ENCODE assay signal across 13 mouse cellular contexts in genomic region chr2:30642810-30643209, GRCm38 (mm10). TPM values are rescaled to one million over a fixed set of nuclear protein-coding genes. Genes with fewer than 3 reads are reported as not detected.
DNase-seq lines count a peak whose midpoint lies in the region; ATAC-seq and TF ChIP-seq lines count a peak whose summit lies in the region.
"Had no signal": no experiment of that assay in that cellular context is flagged by ENCODE, and none has a peak within 500 bp of the region (broad histone marks: within the 10 kb centered on the region; RNA-seq: fewer than 3 reads in every experiment).

No protein-coding gene starts in this region.

- peaks cover 41% of the 10 kb centered on the region for H3K4me1 ChIP-seq in lung, embryonic 14.5 days (ENCODE audit: insufficient read depth)
- H3K4me1 ChIP-seq in embryonic facial prominence, embryonic 11.5 days (ENCODE audit: control insufficient read depth, insufficient read depth, low read length), result peaks cover 9% of the 10 kb centered on the region
- peaks cover 10% of the 10 kb centered on the region for H3K4me1 ChIP-seq in hindbrain, embryonic 11.5 days (replicated peaks; ENCODE audit: control insufficient read depth, insufficient read depth, low read length)
- peaks cover 45% of the 10 kb centered on the region for H3K4me1 ChIP-seq in midbrain, embryonic 16.5 days (ENCODE audit: control insufficient read depth, insufficient read depth, low read length)

- ATAC-seq in lung, embryonic 14.5 days (ENCODE audit: insufficient read depth), result no peak
- ATAC-seq in embryonic facial prominence, embryonic 11.5 days (replicated peaks; ENCODE audit: insufficient number of reproducible peaks, low FRiP score, low TSS enrichment, low read depth), result no peak
- ATAC-seq in hindbrain, embryonic 11.5 days (ENCODE audit: low FRiP score), result no peak
- ATAC-seq in midbrain, embryonic 16.5 days, result no peak

- H3K4me3 ChIP-seq in lung, embryonic 14.5 days (ENCODE audit: low read depth, low read length), result no peak overlapping the region
- no peak overlapping the region for H3K4me3 ChIP-seq in embryonic facial prominence, embryonic 11.5 days (ENCODE audit: low read depth, low read length)
- H3K4me3 ChIP-seq in hindbrain, embryonic 11.5 days (ENCODE audit: low read depth, low read length), result no peak overlapping the region
- no peak overlapping the region for H3K4me3 ChIP-seq in midbrain, embryonic 16.5 days (ENCODE audit: low read depth, low read length)

- H3K36me3 ChIP-seq in lung, embryonic 14.5 days (ENCODE audit: insufficient read depth), result no peaks in the 10 kb centered on the region
- H3K36me3 ChIP-seq in embryonic facial prominence, embryonic 11.5 days (replicated peaks; ENCODE audit: control insufficient read depth, insufficient read depth, low read depth, low read length), result no peaks in the 10 kb centered on the region
- H3K36me3 ChIP-seq in hindbrain, embryonic 11.5 days (ENCODE audit: control insufficient read depth, insufficient read depth, low read length), result no peaks in the 10 kb centered on the region
- no peaks in the 10 kb centered on the region for H3K36me3 ChIP-seq in midbrain, embryonic 16.5 days (ENCODE audit: control insufficient read depth, insufficient read depth, low read length)

- no peaks in the 10 kb centered on the region for H3K9me3 ChIP-seq in lung, embryonic 14.5 days (ENCODE audit: low read depth, low read length)
- no peaks in the 10 kb centered on the region for H3K9me3 ChIP-seq in embryonic facial prominence, embryonic 11.5 days (replicated peaks; ENCODE audit: control insufficient read depth, low read length)
- no peaks in the 10 kb centered on the region for H3K9me3 ChIP-seq in hindbrain, embryonic 11.5 days (ENCODE audit: control insufficient read depth, low read length)
- H3K9me3 ChIP-seq in midbrain, embryonic 16.5 days (replicated peaks; ENCODE audit: control insufficient read depth, low read length, poor library complexity, severe bottlenecking), result no peaks in the 10 kb centered on the region

- H3K4me2 ChIP-seq in lung, embryonic 14.5 days, result no peak overlapping the region
- no peak overlapping the region for H3K4me2 ChIP-seq in embryonic facial prominence, embryonic 11.5 days (ENCODE audit: low read depth, low read length)
- H3K4me2 ChIP-seq in hindbrain, embryonic 11.5 days (replicated peaks; ENCODE audit: low read depth, low read length), result no peak overlapping the region
- no peak overlapping the region for H3K4me2 ChIP-seq in midbrain, embryonic 16.5 days (ENCODE audit: low read length)

- no peak for TF ChIP-seq CTCF in lung, embryonic 14.5 days (IDR thresholded peaks at IDR 0.05; ENCODE audit: low read depth)

- peak; percentile 37 for DNase-seq in lung, embryonic 14.5 days
- no peak for DNase-seq in lung, postnatal 10 days
- DNase-seq in embryonic facial prominence, embryonic 11.5 days (ENCODE audit: low spot score), result no peak
- no peak for DNase-seq in hindbrain, embryonic 11.5 days (ENCODE audit: low spot score)
- no peak for DNase-seq in right cerebral cortex, postnatal 25 days
- DNase-seq in right cerebral cortex, adult 2 months (ENCODE audit: low spot score in 2 of 2), result no peak
- DNase-seq in kidney, postnatal 10 days, result no peak
- DNase-seq: adrenal gland, postnatal 25 days; cerebellum, adult 11 months; heart, postnatal 36 days; kidney, postnatal 25 days; thymus, adult 18-20 months had no signal

- H3K9ac ChIP-seq in lung, embryonic 14.5 days, result no peak overlapping the region
- 0 out of 2 replicates have a peak overlapping the region, but pooled peaks have one; percentile 6 for H3K9ac ChIP-seq in embryonic facial prominence, embryonic 11.5 days (replicated peaks; ENCODE audit: low read length)
- 0 out of 2 replicates have a peak overlapping the region, but pooled peaks have one; percentile 28 for H3K9ac ChIP-seq in hindbrain, embryonic 11.5 days (ENCODE audit: low read depth, low read length)
- H3K9ac ChIP-seq in midbrain, embryonic 16.5 days (ENCODE audit: low read depth, low read length), result peak overlapping the region; percentile 25; the same call in 1 of the 2 replicates

- H3K27me3 ChIP-seq in lung, embryonic 14.5 days (ENCODE audit: insufficient read depth, low read length), result no peaks in the 10 kb centered on the region
- H3K27me3 ChIP-seq in embryonic facial prominence, embryonic 11.5 days (ENCODE audit: control insufficient read depth, insufficient read depth, low read length), result no peaks in the 10 kb centered on the region
- H3K27me3 ChIP-seq in hindbrain, embryonic 11.5 days (ENCODE audit: control insufficient read depth, insufficient read depth, low read length), result no peaks in the 10 kb centered on the region
- H3K27me3 ChIP-seq in midbrain, embryonic 16.5 days (ENCODE audit: control insufficient read depth, insufficient read depth, low read depth, low read length), result no peaks in the 10 kb centered on the region

- no peak overlapping the region for H3K27ac ChIP-seq in lung, embryonic 14.5 days (ENCODE audit: low read depth)
- no peak overlapping the region for H3K27ac ChIP-seq in embryonic facial prominence, embryonic 11.5 days (replicated peaks; ENCODE audit: low read depth, low read length)
- H3K27ac ChIP-seq in hindbrain, embryonic 11.5 days (ENCODE audit: low read depth, low read length), result peak overlapping the region; percentile 58
- peak overlapping the region; percentile 18 for H3K27ac ChIP-seq in midbrain, embryonic 16.5 days (ENCODE audit: low read length)

- 10% methylated on average over 5 of the region's 5 CpGs for WGBS in lung, embryonic 14.5 days
- 41% methylated on average over 5 of the region's 5 CpGs for WGBS in embryonic facial prominence, embryonic 11.5 days
- 42% methylated on average over 5 of the region's 5 CpGs for WGBS in hindbrain, embryonic 11.5 days
- WGBS in midbrain, embryonic 16.5 days, result 47% methylated on average over 5 of the region's 5 CpGs

RNA-seq across cellular contexts. Expression of gene Cstad, which starts 48.0 kb away (rescaled TPM):
- 0.95 and 1.5 TPM in 2 replicates for polyA plus RNA-seq in lung, embryonic 14.5 days (2014; fragmentation: Nextera tagmentation; extraction: Ambion mirVana)
- polyA plus RNA-seq in embryonic facial prominence, embryonic 11.5 days (2014; fragmentation: Nextera tagmentation; extraction: Ambion mirVana), result 1.9 TPM in 1 of 2 replicates, not detected in the other
- polyA plus RNA-seq in hindbrain, embryonic 11.5 days (2014; fragmentation: Nextera tagmentation; extraction: Ambion mirVana), result 0.18 and 0.57 TPM in 2 replicates
- polyA plus RNA-seq in midbrain, embryonic 16.5 days (2015; fragmentation: Nextera tagmentation; extraction: Ambion mirVana), result 0.62 TPM in 2 replicates

Comparison
In these comparisons a context has a peak if more than half of its experiments do, and no peak if none do; other contexts are left out.
1. H3K27ac ChIP-seq: peak in hindbrain, embryonic 11.5 days (single experiment) and midbrain, embryonic 16.5 days (single experiment); none in lung, embryonic 14.5 days (single experiment) and embryonic facial prominence, embryonic 11.5 days (single experiment).